Mouse (Mus musculus) lung, embryonic 16.5 days (tissue): ENCODE measurements around the gene Cavin4. TPM values are rescaled to one million over a fixed set of nuclear protein-coding genes. Genes with fewer than 3 reads are reported as not detected.

Experiments
- ATAC-seq: fragments of 200-750 bp; cut with Nextera tagmentation; 2 replicates; pipeline ENCODE4 v1.8.0; 2017; ENCODE audit warnings: low read depth, mild to moderate bottlenecking, moderate library complexity
- H3K27ac ChIP-seq: fragments of 300-500 bp; sonication (generic); 2 replicates; pipeline ENCODE4 v1.5.1; 2014; ENCODE audit warnings: mild to moderate bottlenecking, control low read depth, low read length
- H3K27me3 ChIP-seq: fragments of 300-500 bp; sonication (generic); 2 replicates; pipeline ENCODE4 v1.6.1; 2014; ENCODE audit warnings: low read depth, low read length, mixed read lengths; ENCODE audit not compliant: control insufficient read depth, insufficient read depth
- H3K36me3 ChIP-seq: fragments of 300-500 bp; sonication (generic); 2 replicates; pipeline ENCODE4 v1.6.1; 2014; ENCODE audit warnings: low read length; ENCODE audit not compliant: control insufficient read depth, insufficient read depth
- H3K4me1 ChIP-seq: fragments of 300-500 bp; sonication (generic); replicated peaks from 2 replicates; pipeline ENCODE4 v1.6.1; 2014; ENCODE audit warnings: low read length, mixed read lengths; ENCODE audit not compliant: control insufficient read depth, insufficient read depth
- H3K4me2 ChIP-seq: fragments of 300-500 bp; sonication (generic); 2 replicates; pipeline ENCODE4 v1.6.1; 2014; ENCODE audit warnings: low read depth, low read length, control low read depth
- H3K4me3 ChIP-seq: fragments of 300-500 bp; sonication (generic); 2 replicates; pipeline ENCODE4 v1.5.1; 2014; ENCODE audit warnings: mild to moderate bottlenecking, low read length, control low read depth
- H3K9ac ChIP-seq: fragments of 300-500 bp; sonication (generic); 2 replicates; pipeline ENCODE4 v1.6.1; 2014; ENCODE audit warnings: low read length, control low read depth
- H3K9me3 ChIP-seq: fragments of 300-500 bp; sonication (generic); 2 replicates; pipeline ENCODE4 v1.6.1; 2016; ENCODE audit warnings: low read length; ENCODE audit not compliant: control insufficient read depth
- WGBS: fragments of 180-500 bp; shearing (Covaris S2); extraction: QIAGEN DNeasy Blood & Tissue Kit; methylation state at CpG from one replicate; pipeline ENCODE4 v1.1.7; 2014; 5-methylcytosine and 5-hydroxymethylcytosine counted together
- polyA plus RNA-seq: library from polyadenylated mRNA; unstranded; fragments of >200 nt; fragmentation: Nextera tagmentation; extraction: Ambion mirVana; gene quantifications from 2 replicates; pipeline ENCODE4 v1.2.1, GENCODE M21; 2015

Cavin4 gene
- polyA plus RNA-seq, 1 experiment from 2014 or later: 1.6 TPM

GRCm38 (mm10) chr4:48660144-48660543, 3.2 kb upstream of the Cavin4 start:
- Histone ChIP-seq H3K9me3 (no peaks in the 10 kb centered on the region), H3K36me3 (peaks cover 15% of the 10 kb centered on the region; the same call in 1 of the 2 replicates), H3K4me3 (no peak overlapping the region), H3K4me1 (no peaks in the 10 kb centered on the region), H3K27ac (0 out of 2 replicates have a peak overlapping the region, but pooled peaks have one; percentile 8), H3K9ac (no peak overlapping the region), H3K4me2 (no peak overlapping the region), H3K27me3 (no peaks in the 10 kb centered on the region)
- 83% methylated on average over 4 of the region's 4 CpGs for WGBS
- no peak for ATAC-seq

GRCm38 (mm10) chr4:48660619-48661575, 2.4 kb upstream of the Cavin4 start:
- Histone ChIP-seq H3K27me3 (no peaks in the 10 kb centered on the region), H3K9me3 (no peaks in the 10 kb centered on the region), H3K36me3 (peaks cover 15% of the 10 kb centered on the region; the same call in 1 of the 2 replicates), H3K4me1 (no peaks in the 10 kb centered on the region), H3K4me2 (no peak overlapping the region), H3K4me3 (no peak overlapping the region), H3K9ac (no peak overlapping the region), H3K27ac (peak overlapping the region; percentile 8; the same call in 1 of the 2 replicates)
- ATAC-seq: peak; percentile 70
- WGBS: 79% methylated on average over 7 of the region's 7 CpGs

- no peak overlapping the region for H3K4me3 ChIP-seq
Observed at GRCm38 (mm10) chr4:48664021-48664420, 707 bp downstream of the Cavin4 start.

GRCm38 (mm10) chr4:48667279-48667678, 4.0 kb downstream of the Cavin4 start:
- H3K4me1 ChIP-seq: no peaks in the 10 kb centered on the region
- peaks cover 7% of the 10 kb centered on the region; the same call in 1 of the 2 replicates for H3K36me3 ChIP-seq
- H3K9ac ChIP-seq: no peak overlapping the region
- no peak overlapping the region for H3K27ac ChIP-seq
- H3K4me2 ChIP-seq: no peak overlapping the region
- no peak overlapping the region for H3K4me3 ChIP-seq
- H3K9me3 ChIP-seq: no peaks in the 10 kb centered on the region
- 77% methylated on average over 6 of the region's 6 CpGs for WGBS
- no peaks in the 10 kb centered on the region for H3K27me3 ChIP-seq
- no peak for ATAC-seq

More at GRCm38 (mm10) chr4:48664021-48664420, 707 bp downstream of the Cavin4 start:
- no peak for ATAC-seq
- Histone ChIP-seq H3K27ac (no peak overlapping the region), H3K27me3 (no peaks in the 10 kb centered on the region), H3K9me3 (no peaks in the 10 kb centered on the region), H3K4me2 (no peak overlapping the region), H3K4me1 (no peaks in the 10 kb centered on the region), H3K36me3 (peaks cover 15% of the 10 kb centered on the region; the same call in 1 of the 2 replicates), H3K9ac (no peak overlapping the region)
- WGBS: 87% methylated on average over 6 of the region's 6 CpGs

GRCm38 (mm10) chr4:48672915-48673314, 9.6 kb downstream of the Cavin4 start:
- peaks cover 9% of the 10 kb centered on the region for H3K4me1 ChIP-seq
- no peak overlapping the region; the same call in 1 of the 2 replicates for H3K27ac ChIP-seq
- no peak overlapping the region for H3K4me2 ChIP-seq
- peaks cover 3% of the 10 kb centered on the region; the same call in 1 of the 2 replicates for H3K36me3 ChIP-seq
- 51% methylated on average over 5 of the region's 5 CpGs for WGBS
- no peaks in the 10 kb centered on the region for H3K9me3 ChIP-seq
- ATAC-seq: peak; percentile 39; the same call in 1 of the 2 replicates
- H3K4me3 ChIP-seq: no peak overlapping the region
- H3K27me3 ChIP-seq: no peaks in the 10 kb centered on the region
- no peak overlapping the region for H3K9ac ChIP-seq

GRCm38 (mm10) chr4:48674412-48674811, 11.1 kb downstream of the Cavin4 start:
- 85% methylated on average over 7 of the region's 7 CpGs for WGBS
- Histone ChIP-seq H3K36me3 (peaks cover 3% of the 10 kb centered on the region; the same call in 1 of the 2 replicates), H3K27me3 (no peaks in the 10 kb centered on the region), H3K4me1 (peaks cover 9% of the 10 kb centered on the region), H3K9me3 (no peaks in the 10 kb centered on the region), H3K27ac (no peak overlapping the region), H3K4me2 (no peak overlapping the region), H3K9ac (no peak overlapping the region), H3K4me3 (no peak overlapping the region)
- no peak for ATAC-seq

- no peak for ATAC-seq
- WGBS: 89% methylated on average over 13 of the region's 13 CpGs
- Histone ChIP-seq H3K4me3 (no peak overlapping the region), H3K9ac (no peak overlapping the region), H3K9me3 (no peaks in the 10 kb centered on the region), H3K27me3 (no peaks in the 10 kb centered on the region), H3K27ac (no peak overlapping the region), H3K4me2 (no peak overlapping the region), H3K4me1 (peaks cover 9% of the 10 kb centered on the region), H3K36me3 (peaks cover 3% of the 10 kb centered on the region; the same call in 1 of the 2 replicates)
Observed at GRCm38 (mm10) chr4:48676570-48677185, 13.4 kb downstream of the Cavin4 start.

- Histone ChIP-seq H3K27ac (no peak overlapping the region), H3K9me3 (no peaks in the 10 kb centered on the region), H3K4me1 (peaks cover 9% of the 10 kb centered on the region), H3K27me3 (no peaks in the 10 kb centered on the region), H3K36me3 (no peaks in the 10 kb centered on the region; the same call in 1 of the 2 replicates), H3K4me3 (no peak overlapping the region), H3K9ac (no peak overlapping the region), H3K4me2 (no peak overlapping the region)
- no peak for ATAC-seq
- 95% methylated on average over 8 of the region's 8 CpGs for WGBS
Observed at GRCm38 (mm10) chr4:48677276-48677675, 14.0 kb downstream of the Cavin4 start.

GRCm38 (mm10) chr4:48677812-48678211, 14.5 kb downstream of the Cavin4 start:
- Histone ChIP-seq H3K27me3 (no peaks in the 10 kb centered on the region), H3K4me3 (no peak overlapping the region), H3K27ac (no peak overlapping the region), H3K4me2 (no peak overlapping the region), H3K4me1 (peaks cover 8% of the 10 kb centered on the region), H3K9me3 (no peaks in the 10 kb centered on the region), H3K9ac (no peak overlapping the region), H3K36me3 (no peaks in the 10 kb centered on the region)
- 72% methylated on average over 2 of the region's 2 CpGs for WGBS
- no peak for ATAC-seq
